Mouse (Mus musculus) neural tube, embryonic 13.5 days (tissue): ENCODE data around the gene Hmgb1. TPM values are rescaled to one million over a fixed set of nuclear protein-coding genes. Genes with fewer than 3 reads are reported as not detected.

Experiments used
- ATAC-seq: fragments of 200-750 bp; cut with Nextera tagmentation; 2 replicates; pipeline ENCODE4 v1.8.0; 2017; ENCODE audit warnings: low read depth, mild to moderate bottlenecking, moderate TSS enrichment, moderate library complexity
- H3K27ac ChIP-seq: fragments of 300-500 bp; sonication (generic); replicated peaks from 2 replicates; pipeline ENCODE4 v1.5.1; 2015; ENCODE audit warnings: moderate library complexity, mild to moderate bottlenecking, inconsistent platforms
- H3K27me3 ChIP-seq: fragments of 300-500 bp; sonication (generic); 2 replicates; pipeline ENCODE4 v1.6.1; 2015; ENCODE audit warnings: mild to moderate bottlenecking, inconsistent platforms
- H3K36me3 ChIP-seq: fragments of 300-500 bp; sonication (generic); 2 replicates; pipeline ENCODE4 v1.6.1; 2015; ENCODE audit warnings: mild to moderate bottlenecking, inconsistent platforms
- H3K4me1 ChIP-seq: fragments of 300-500 bp; sonication (generic); replicated peaks from 2 replicates; pipeline ENCODE4 v1.6.1; 2015; ENCODE audit warnings: inconsistent platforms
- H3K4me2 ChIP-seq: fragments of 300-500 bp; sonication (generic); 2 replicates; pipeline ENCODE4 v1.6.1; 2015; ENCODE audit warnings: inconsistent platforms, mild to moderate bottlenecking, moderate library complexity
- H3K4me3 ChIP-seq: fragments of 300-500 bp; sonication (generic); 2 replicates; pipeline ENCODE4 v1.5.1; 2015; ENCODE audit warnings: mild to moderate bottlenecking, inconsistent platforms
- H3K9ac ChIP-seq: fragments of 300-500 bp; sonication (generic); 2 replicates; pipeline ENCODE4 v1.6.1; 2015; ENCODE audit warnings: moderate library complexity, mild to moderate bottlenecking, inconsistent platforms
- H3K9me3 ChIP-seq: fragments of 300-500 bp; sonication (generic); 2 replicates; pipeline ENCODE4 v1.6.1; 2016; ENCODE audit warnings: inconsistent platforms
- WGBS: fragments of 180-500 bp; shearing (Covaris S2); methylation state at CpG from one replicate; pipeline ENCODE4 v1.1.7; 2015; 5-methylcytosine and 5-hydroxymethylcytosine counted together
- polyA plus RNA-seq: library from polyadenylated mRNA; unstranded; fragments of >200 nt; fragmentation: Nextera tagmentation; extraction: Ambion mirVana; gene quantifications from 2 replicates; pipeline ENCODE4 v1.2.1, GENCODE M21; 2015

Gene Hmgb1
- polyA plus RNA-seq, 1 experiment from 2014 or later = 950 TPM

DNA sequence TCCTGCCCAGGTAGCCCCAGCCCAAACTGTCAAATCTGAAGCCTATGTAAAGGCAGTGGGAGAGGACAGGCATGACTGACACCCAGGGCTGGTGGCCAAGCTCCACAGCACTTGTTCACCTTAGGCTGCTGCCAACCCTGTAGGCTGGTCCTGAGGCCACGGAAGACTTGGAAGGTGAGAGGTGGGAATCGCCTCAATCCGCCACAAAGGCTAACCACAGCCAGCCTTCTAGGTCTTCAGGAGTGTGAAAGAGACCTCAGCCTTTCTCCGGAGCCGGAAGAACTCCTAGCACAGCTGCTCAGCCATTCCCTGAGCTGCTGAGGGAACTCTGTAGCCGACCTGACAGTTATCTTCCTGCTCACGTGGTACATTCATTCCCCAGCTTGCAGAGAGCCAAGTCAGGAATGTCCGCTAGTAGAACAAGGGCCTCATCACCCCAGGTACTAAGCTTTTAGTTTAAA, 116.8 kb downstream of the Hmgb1 start:
- H3K4me2 ChIP-seq = no peak overlapping the region
- no peak overlapping the region for H3K4me3 ChIP-seq
- no peak overlapping the region for H3K27ac ChIP-seq
- no peaks in the 10 kb centered on the region for H3K4me1 ChIP-seq
- no peaks in the 10 kb centered on the region for H3K9me3 ChIP-seq
- H3K36me3 ChIP-seq = no peaks in the 10 kb centered on the region
- ATAC-seq = no peak
- no peaks in the 10 kb centered on the region for H3K27me3 ChIP-seq
- H3K9ac ChIP-seq = no peak overlapping the region
- 71% methylated on average over 8 of the region's 8 CpGs for WGBS

DNA sequence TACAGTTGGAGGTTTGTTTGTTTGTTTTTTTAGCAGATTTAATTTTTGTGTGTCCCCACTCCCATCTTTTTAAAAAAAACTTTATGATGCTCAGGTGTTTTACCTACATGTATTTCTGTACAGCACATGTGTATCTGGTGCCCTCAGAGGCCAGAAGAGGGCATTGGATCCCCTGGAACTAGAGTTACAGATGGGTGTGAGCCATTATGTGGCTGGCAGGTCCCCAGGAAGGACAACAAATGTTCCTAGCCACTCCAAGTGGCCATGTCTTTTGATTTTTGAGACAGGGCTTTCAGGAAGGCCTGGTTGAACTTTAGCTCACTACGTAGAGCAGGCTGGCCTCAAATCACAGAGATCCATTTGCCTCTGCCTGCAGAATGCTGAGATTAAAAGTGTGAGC, 121.5 kb downstream of the Hmgb1 start:
- no peak overlapping the region for H3K4me3 ChIP-seq
- 86% methylated on average over 1 of the region's 1 CpGs for WGBS
- H3K27ac ChIP-seq = no peak overlapping the region
- no peaks in the 10 kb centered on the region for H3K4me1 ChIP-seq
- no peak for ATAC-seq
- no peak overlapping the region for H3K9ac ChIP-seq
- H3K9me3 ChIP-seq = no peaks in the 10 kb centered on the region
- no peaks in the 10 kb centered on the region for H3K36me3 ChIP-seq
- H3K4me2 ChIP-seq = no peak overlapping the region
- H3K27me3 ChIP-seq = no peaks in the 10 kb centered on the region

DNA sequence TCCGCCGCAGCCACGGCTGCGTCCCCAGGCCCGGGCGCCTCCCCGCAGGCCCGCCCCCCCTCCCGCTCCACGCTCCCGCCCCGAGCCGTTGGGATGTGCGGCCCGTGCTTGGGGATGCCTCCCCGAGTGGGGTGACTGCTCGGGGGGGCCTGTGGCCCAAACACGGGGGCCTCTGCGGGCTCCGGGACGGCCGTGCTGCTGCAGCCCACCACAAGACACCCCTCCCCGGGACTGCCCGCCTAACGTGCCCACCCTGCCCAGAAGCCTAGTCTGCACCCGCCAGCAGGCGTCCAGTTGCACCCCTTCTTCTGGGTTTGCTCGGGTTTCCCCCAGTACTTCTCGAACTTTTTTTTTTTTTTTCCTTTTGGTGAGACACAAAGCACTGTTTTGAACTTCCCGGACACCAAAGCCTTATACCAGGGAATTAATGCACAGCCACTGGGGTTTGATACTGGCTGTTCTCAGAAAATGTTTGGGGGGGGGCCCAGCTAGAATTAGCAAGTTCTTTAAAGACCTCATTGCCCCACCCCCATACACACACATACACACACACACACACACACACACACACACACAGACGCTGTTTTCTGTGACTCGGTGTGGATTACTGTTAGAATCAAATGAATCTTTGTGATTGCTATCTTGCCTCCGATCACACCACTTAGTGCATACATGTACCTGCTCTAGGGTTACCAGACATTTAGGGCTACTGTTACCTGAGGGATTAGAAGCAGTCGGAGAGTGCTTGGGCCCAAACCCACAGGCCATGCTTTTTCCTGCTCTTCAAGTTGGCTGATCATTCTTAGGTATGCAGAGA, 130.7 kb downstream of the Hmgb1 start:
- Histone ChIP-seq H3K27me3 (no peaks in the 10 kb centered on the region), H3K4me3 (peak overlapping the region; percentile 81), H3K4me2 (peak overlapping the region; percentile 93), H3K4me1 (peaks cover 27% of the 10 kb centered on the region), H3K9me3 (no peaks in the 10 kb centered on the region), H3K9ac (peak overlapping the region; percentile 73), H3K27ac (peak overlapping the region; percentile 78), H3K36me3 (peaks cover 14% of the 10 kb centered on the region)
- WGBS = 4% methylated on average over 33 of the region's 34 CpGs
- ATAC-seq = peak; percentile 41; the same call in 1 of the 2 replicates

DNA sequence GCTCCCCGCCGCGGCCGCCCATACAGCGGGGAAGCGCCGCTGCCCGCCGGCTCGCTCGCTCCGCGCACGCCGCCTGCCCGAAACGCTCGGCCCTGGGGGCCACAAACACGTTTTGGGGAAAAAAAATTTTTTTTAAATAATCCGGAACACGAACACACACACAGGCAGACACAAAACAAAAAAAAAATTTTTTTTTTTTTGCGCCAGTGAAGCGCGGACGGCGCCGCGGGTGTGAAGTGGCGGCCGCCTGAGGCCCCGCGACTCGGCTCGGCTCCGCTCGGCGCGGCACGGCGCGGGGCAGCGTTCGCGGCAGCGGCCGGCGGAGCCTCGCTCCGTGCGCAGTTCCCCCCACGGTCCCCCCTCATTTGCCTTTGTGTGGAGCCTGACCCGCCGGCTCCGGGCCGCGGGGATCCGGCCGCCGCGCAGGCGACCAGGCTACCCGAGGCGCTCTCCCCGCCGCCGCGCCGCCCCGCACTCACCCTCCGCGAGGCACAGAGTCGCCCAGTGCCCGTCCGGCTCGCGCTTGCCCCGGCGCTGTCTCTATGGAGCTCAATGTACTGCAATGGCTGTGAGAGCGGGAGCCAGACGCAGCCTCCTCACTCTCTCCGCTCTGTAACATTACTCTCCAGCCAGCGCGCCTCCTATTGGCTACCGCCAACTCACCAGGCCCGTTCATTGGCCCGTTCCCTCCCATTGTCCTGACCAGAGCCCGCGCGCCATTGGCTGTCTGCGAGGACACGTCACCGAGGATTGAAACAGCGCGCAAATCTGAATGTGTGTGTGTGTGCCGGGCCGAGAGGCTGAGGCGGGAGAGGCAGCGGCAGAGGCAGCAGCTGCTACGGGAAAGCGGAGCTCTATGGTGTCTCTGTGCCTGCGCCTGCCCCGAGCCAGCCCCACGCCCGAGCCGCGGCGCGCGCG, 131.6 kb downstream of the Hmgb1 start:
- ATAC-seq = peak; percentile 97
- Histone ChIP-seq H3K9ac (peak overlapping the region; percentile 97), H3K36me3 (peaks cover 14% of the 10 kb centered on the region), H3K27ac (peak overlapping the region; percentile 100), H3K27me3 (no peaks in the 10 kb centered on the region), H3K4me2 (peak overlapping the region; percentile 93), H3K9me3 (no peaks in the 10 kb centered on the region), H3K4me3 (peak overlapping the region; percentile 81), H3K4me1 (peaks cover 27% of the 10 kb centered on the region)
- under 1% methylated on average over 102 of the region's 110 CpGs for WGBS

DNA sequence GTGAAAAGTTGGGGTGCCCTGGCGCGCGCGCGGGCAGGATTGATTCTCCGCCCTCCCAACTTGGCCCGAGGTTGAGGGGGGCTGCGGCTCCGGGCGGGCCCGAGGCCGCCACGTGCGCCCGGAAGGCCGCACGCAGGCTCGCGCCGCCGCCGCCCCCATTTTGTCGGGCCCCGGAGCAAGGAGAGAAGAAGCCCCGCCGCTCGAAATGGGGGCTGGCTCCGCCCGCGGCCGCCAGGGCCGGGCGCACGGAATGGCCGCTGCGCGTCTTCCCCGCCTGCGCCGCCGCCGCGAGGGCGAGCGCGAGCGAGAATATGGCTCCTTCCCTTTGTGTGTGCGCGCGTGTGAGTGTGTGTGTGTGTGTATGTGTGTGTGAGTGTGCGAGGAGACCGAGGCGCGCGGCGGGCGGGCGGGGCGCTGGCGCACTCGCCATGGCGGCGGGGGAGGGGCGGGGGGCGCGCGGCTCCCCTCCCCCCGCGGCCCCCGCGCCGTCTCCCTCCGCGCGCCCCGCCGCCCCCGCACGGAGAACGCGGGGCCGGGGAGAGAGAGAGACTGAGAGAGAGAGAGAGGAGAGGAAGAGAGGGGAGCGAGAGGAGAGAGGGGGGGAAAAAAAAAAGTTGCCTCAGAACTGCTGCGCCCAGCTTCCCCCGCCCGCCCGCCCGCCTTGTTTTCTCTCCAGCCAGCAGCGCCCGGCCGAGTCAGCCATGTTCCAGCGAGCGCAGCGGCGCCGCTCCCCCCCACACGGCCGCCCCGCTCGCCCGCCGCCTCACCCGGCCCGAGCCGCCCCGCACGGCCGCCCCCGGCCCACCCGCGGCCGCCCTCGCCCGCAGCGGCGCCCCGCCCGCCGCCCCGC, 132.5 kb downstream of the Hmgb1 start:
- peak overlapping the region; percentile 82 for H3K4me2 ChIP-seq
- H3K4me3 ChIP-seq = peak overlapping the region; percentile 81
- peak overlapping the region; percentile 97 for H3K9ac ChIP-seq
- peaks cover 27% of the 10 kb centered on the region for H3K4me1 ChIP-seq
- H3K36me3 ChIP-seq = peaks cover 16% of the 10 kb centered on the region
- H3K27me3 ChIP-seq = no peaks in the 10 kb centered on the region
- ATAC-seq = peak; percentile 52
- under 1% methylated on average over 53 of the region's 120 CpGs for WGBS
- H3K27ac ChIP-seq = peak overlapping the region; percentile 100
- no peaks in the 10 kb centered on the region for H3K9me3 ChIP-seq

DNA sequence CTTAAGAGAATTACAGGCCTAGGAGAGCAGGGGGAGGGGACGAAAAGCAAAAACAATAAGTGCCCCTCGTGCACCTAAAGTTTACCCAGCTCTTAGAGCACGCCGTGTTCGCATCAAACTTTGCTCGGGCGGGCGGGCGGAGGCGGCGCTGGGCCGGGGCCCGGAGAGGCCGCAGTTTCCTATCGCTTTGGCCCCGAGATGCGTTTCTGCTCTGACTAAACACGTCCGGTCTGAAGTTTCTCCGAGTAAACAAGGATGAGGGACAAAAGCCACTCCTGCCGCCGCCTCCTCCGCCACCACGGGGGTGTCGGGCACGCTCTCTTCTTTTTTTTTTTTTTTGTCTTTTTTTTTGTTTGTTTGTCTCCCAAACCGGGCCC, 133.1 kb downstream of the Hmgb1 start:
- WGBS = under 1% methylated on average over 27 of the region's 27 CpGs
- H3K4me1 ChIP-seq = peaks cover 27% of the 10 kb centered on the region
- no peak for ATAC-seq
- H3K36me3 ChIP-seq = peaks cover 22% of the 10 kb centered on the region
- H3K9ac ChIP-seq = peak overlapping the region; percentile 97
- peak overlapping the region; percentile 81 for H3K4me3 ChIP-seq
- peak overlapping the region; percentile 100 for H3K27ac ChIP-seq
- no peaks in the 10 kb centered on the region for H3K9me3 ChIP-seq
- H3K27me3 ChIP-seq = no peaks in the 10 kb centered on the region
- peak overlapping the region; percentile 82 for H3K4me2 ChIP-seq

DNA sequence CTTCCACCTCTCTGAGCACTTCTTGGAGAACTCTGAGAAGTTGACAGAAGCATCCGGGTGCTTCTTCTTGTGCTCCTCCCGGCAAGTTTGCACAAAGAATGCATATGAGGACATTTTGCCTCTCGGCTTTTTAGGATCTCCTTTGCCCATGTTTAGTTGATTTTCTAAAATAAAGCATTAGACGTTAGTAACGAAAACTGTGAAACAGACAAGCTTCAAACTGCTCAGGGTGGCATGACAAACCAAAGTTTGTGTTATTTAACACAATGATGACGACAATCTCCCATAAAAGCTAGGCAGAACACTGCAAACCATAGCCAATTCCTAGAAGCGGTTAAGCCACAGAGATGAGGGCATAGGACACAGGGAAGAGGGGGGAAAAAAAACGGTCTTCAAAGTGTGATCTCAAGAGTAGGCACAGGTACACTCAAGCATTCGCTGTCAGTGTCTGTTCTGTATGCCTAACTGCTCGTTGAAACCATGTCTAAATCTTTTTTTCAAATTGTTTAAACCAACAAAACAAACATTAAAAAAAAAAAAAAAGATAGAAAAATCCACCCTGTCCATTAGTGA, 133.6 kb downstream of the Hmgb1 start:
- 29% methylated on average over 10 of the region's 10 CpGs for whole genome bisulfite sequencing
- no peak for ATAC-seq
- Histone ChIP-seq H3K4me1 (peaks cover 27% of the 10 kb centered on the region), H3K9ac (peak overlapping the region; percentile 97), H3K9me3 (no peaks in the 10 kb centered on the region), H3K4me2 (peak overlapping the region; percentile 82), H3K27ac (peak overlapping the region; percentile 100; the same call in 1 of the 2 replicates), H3K27me3 (no peaks in the 10 kb centered on the region), H3K36me3 (peaks cover 27% of the 10 kb centered on the region), H3K4me3 (peak overlapping the region; percentile 81)

DNA sequence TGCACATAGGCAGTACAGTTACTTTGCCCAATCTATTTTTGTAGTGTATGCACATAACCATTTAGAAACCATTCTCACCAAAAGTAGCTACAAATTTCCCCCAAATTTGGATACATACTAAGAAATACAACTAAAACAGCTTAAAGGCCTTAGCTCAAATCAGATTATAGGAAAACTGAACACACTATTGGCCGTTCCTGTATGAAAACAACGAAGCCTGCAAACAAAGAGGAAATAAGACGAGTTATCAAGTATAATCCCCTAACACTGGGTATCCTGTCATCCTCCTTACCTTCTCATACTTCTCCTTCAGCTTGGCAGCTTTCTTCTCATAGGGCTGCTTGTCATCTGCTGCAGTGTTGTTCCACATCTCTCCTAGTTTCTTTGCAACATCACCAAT, 134.9 kb downstream of the Hmgb1 start:
- peaks cover 35% of the 10 kb centered on the region for H3K36me3 ChIP-seq
- H3K27ac ChIP-seq = no peak overlapping the region
- no peaks in the 10 kb centered on the region for H3K27me3 ChIP-seq
- H3K4me1 ChIP-seq = peaks cover 27% of the 10 kb centered on the region
- no peak overlapping the region for H3K9ac ChIP-seq
- no peaks in the 10 kb centered on the region for H3K9me3 ChIP-seq
- H3K4me2 ChIP-seq = peak overlapping the region; percentile 82
- no peak for ATAC-seq
- WGBS = 85% methylated on average over 3 of the region's 3 CpGs
- no peak overlapping the region for H3K4me3 ChIP-seq

DNA sequence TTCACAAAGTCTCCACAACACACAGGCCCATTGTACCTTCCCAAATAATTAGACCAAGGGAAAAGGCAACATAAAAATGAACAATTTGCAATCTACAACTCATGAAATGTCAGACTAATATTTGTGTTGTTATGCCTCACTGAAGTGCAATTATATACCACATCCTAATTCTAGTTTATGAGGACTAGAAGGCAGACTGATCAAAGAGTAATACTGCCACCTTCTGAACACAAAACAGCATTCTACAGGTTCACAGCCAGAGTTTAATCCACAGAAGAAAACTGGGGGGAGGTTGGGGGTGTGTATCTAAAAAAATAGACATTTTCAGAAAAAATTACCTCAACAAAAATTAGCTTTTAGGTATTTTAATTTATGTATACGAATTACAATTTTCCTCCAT, 135.3 kb downstream of the Hmgb1 start:
- ATAC-seq = no peak
- 96% methylated on average over 1 of the region's 1 CpGs for WGBS

DNA sequence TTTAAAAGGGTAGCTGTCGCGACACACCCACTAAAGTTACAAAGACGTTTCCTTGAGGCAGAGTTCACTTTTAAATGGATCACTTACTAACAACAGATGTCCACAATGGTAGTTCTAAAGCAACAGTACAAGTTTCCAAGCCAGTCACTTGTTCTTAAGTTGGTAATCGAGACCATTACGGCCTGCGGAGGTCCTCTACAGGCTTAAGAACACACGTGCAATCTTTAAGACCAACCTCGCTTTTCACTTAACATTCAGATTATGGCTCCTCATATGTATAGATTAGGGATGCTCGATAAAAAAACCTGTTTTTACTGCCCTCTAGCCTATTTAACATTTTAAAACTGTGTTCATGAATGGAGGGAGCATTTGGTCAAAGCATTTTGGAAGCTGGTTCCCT, 137.6 kb downstream of the Hmgb1 start:
- Histone ChIP-seq H3K9ac (no peak overlapping the region), H3K9me3 (no peaks in the 10 kb centered on the region), H3K4me1 (peaks cover 19% of the 10 kb centered on the region), H3K4me3 (no peak overlapping the region), H3K27me3 (no peaks in the 10 kb centered on the region), H3K27ac (no peak overlapping the region), H3K4me2 (no peak overlapping the region), H3K36me3 (peaks cover 35% of the 10 kb centered on the region)
- WGBS = 76% methylated on average over 9 of the region's 9 CpGs
- no peak for ATAC-seq

More for the DNA sequence above, 135.3 kb downstream of the Hmgb1 start:
- Histone ChIP-seq H3K4me2 (no peak overlapping the region), H3K27me3 (no peaks in the 10 kb centered on the region), H3K36me3 (peaks cover 35% of the 10 kb centered on the region), H3K9me3 (no peaks in the 10 kb centered on the region), H3K4me3 (no peak overlapping the region), H3K27ac (no peak overlapping the region), H3K9ac (no peak overlapping the region), H3K4me1 (peaks cover 27% of the 10 kb centered on the region)

DNA sequence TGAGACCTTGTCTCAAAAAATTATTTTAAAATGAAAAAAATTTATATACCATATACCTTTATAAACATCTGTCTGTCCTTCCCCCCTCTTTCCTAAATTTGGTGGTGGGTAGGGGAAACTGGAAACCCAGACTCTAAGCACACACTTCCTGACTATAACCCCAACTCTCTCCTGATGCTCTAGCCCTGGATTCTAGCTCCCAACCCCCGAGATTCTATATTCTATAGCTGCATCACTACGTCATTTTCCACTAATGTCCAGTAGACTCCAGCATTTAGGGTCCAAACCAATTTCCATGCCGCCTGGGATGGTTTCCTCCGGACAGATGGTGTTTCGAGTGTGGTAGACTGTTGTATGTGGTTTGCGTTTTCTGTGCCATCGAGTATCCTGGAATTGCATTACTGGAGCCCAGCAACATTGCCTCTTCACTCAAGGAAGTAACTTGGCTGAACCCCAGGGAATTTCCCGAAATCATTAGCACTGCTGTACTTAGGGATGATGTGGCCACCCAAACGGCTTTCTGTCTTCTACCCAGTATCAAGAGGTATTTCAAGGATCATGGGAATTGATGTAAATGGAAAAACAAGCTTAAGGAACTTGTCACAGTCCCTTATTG, 138.7 kb downstream of the Hmgb1 start:
- H3K4me2 ChIP-seq = no peak overlapping the region
- H3K9me3 ChIP-seq = no peaks in the 10 kb centered on the region
- no peak overlapping the region for H3K4me3 ChIP-seq
- peaks cover 16% of the 10 kb centered on the region for H3K4me1 ChIP-seq
- H3K9ac ChIP-seq = no peak overlapping the region
- WGBS = 82% methylated on average over 9 of the region's 9 CpGs
- H3K36me3 ChIP-seq = peaks cover 35% of the 10 kb centered on the region
- H3K27ac ChIP-seq = no peak overlapping the region
- H3K27me3 ChIP-seq = no peaks in the 10 kb centered on the region
- no peak for ATAC-seq
